Mouse (Mus musculus) CH12.LX (cell line): ENCODE measurements around the gene Slc25a23. TPM values are rescaled to one million over a fixed set of nuclear protein-coding genes. Genes with fewer than 3 reads are reported as not detected.

ENCODE experiments used
- DNase-seq: peaks from one replicate; pipeline ENCODE4 v3.0.0-alpha.2; 2013; ENCODE audit errors: extremely low read depth
- H3K27ac ChIP-seq: 2 replicates; pipeline ENCODE4 v1.5.1; 2012; ENCODE audit warnings: low read depth, mild to moderate bottlenecking, control low read depth, moderate library complexity; ENCODE audit not compliant: insufficient read depth
- H3K27me3 ChIP-seq: replicated peaks from 2 replicates; pipeline ENCODE3; 2012; ENCODE audit warnings: inconsistent platforms
- H3K36me3 ChIP-seq, 2 experiments: replicated peaks in 1 of 2; 2 replicates each; pipeline versions ENCODE3 to v1.6.1; 2012; ENCODE audit warnings: inconsistent platforms in 1 of 2, low read length in 1 of 2, mild to moderate bottlenecking in 1 of 2, mixed read lengths in 1 of 2, moderate library complexity in 1 of 2; ENCODE audit not compliant: control insufficient read depth in 1 of 2, insufficient read depth in 1 of 2
- H3K4me1 ChIP-seq, 2 experiments: 2 replicates each; pipeline ENCODE4 v1.6.1; 2012; ENCODE audit warnings: inconsistent platforms in 1 of 2, moderate library complexity in 1 of 2; ENCODE audit not compliant: insufficient read depth in 2 of 2, control insufficient read depth in 1 of 2
- H3K4me2 ChIP-seq: 2 replicates; pipeline ENCODE4 v1.6.1; 2012; ENCODE audit warnings: low read depth, mild to moderate bottlenecking, control low read depth; ENCODE audit not compliant: poor library complexity, insufficient read depth, severe bottlenecking
- H3K4me3 ChIP-seq, 3 experiments: fragments of 150-350 bp in 1 of 3; sonication (generic) in 1 of 3; replicated peaks in 1 of 3; 2 replicates each; pipeline versions ENCODE3 to v1.5.1; 2011 to 2012; ENCODE audit warnings: low read depth in 2 of 3, low read length in 2 of 3, mild to moderate bottlenecking in 2 of 3, moderate library complexity in 2 of 3, control low read depth in 1 of 3, improper control_type of control experiment in 1 of 3, inconsistent platforms in 1 of 3, mixed read lengths in 1 of 3; ENCODE audit not compliant: poor library complexity in 1 of 3
- H3K79me2 ChIP-seq: replicated peaks from 2 replicates; pipeline ENCODE4 v1.6.1; 2012; ENCODE audit warnings: mild to moderate bottlenecking, moderate library complexity; ENCODE audit not compliant: control insufficient read depth, poor library complexity, insufficient read depth, severe bottlenecking; ENCODE audit errors: extremely low read depth
- H3K9ac ChIP-seq: 2 replicates; pipeline ENCODE4 v1.6.1; 2012; ENCODE audit warnings: low read depth, mild to moderate bottlenecking, control low read depth, moderate library complexity; ENCODE audit not compliant: insufficient read depth
- H3K9me3 ChIP-seq: replicated peaks from 2 replicates; pipeline ENCODE3; 2012; ENCODE audit warnings: low read length, inconsistent platforms, mixed read lengths
- BHLHE40 ChIP-seq: IDR thresholded peaks from 2 replicates; pipeline ENCODE4 v1.6.1; 2011; ENCODE audit warnings: mild to moderate bottlenecking, low read depth, low read length, improper control_type of control experiment
- CHD1 ChIP-seq: IDR thresholded peaks from 2 replicates; pipeline ENCODE4 v1.6.1; 2012; ENCODE audit warnings: low read depth, low read length, improper control_type of control experiment, inconsistent platforms
- ELF1 ChIP-seq: IDR thresholded peaks from 2 replicates; pipeline ENCODE4 v1.6.1; 2014; ENCODE audit warnings: low read depth, mild to moderate bottlenecking, inconsistent platforms, low read length, improper control_type of control experiment
- JUND ChIP-seq: conservative IDR thresholded peaks from 2 replicates; pipeline ENCODE4 v1.6.1; 2011; ENCODE audit warnings: low read depth, low read length, improper control_type of control experiment
- MAFK ChIP-seq: IDR thresholded peaks from 2 replicates; pipeline ENCODE4 v1.6.1; 2011; ENCODE audit warnings: low read length, improper control_type of control experiment; ENCODE audit not compliant: insufficient replicate concordance
- MYC ChIP-seq: IDR thresholded peaks from 2 replicates; pipeline ENCODE4 v1.6.1; 2011; ENCODE audit warnings: low read depth, mild to moderate bottlenecking, improper control_type of control experiment, low read length
- NELFE ChIP-seq: IDR thresholded peaks from 2 replicates; pipeline ENCODE4 v1.6.1; 2011; ENCODE audit warnings: low read depth, low read length, improper control_type of control experiment
- NRF1 ChIP-seq: IDR thresholded peaks from 2 replicates; pipeline ENCODE4 v1.6.1; 2014; ENCODE audit warnings: low read depth, mild to moderate bottlenecking, inconsistent platforms, low read length, improper control_type of control experiment, moderate library complexity
- PAX5 ChIP-seq: IDR thresholded peaks from 2 replicates; pipeline ENCODE4 v1.6.1; 2012; ENCODE audit warnings: low read length, inconsistent platforms, mixed read lengths
- RCOR1 ChIP-seq: conservative IDR thresholded peaks from 2 replicates; pipeline ENCODE4 v1.6.1; 2012; ENCODE audit warnings: low read depth, mild to moderate bottlenecking, inconsistent platforms, low read length, improper control_type of control experiment
- TCF12 ChIP-seq: IDR thresholded peaks from 2 replicates; pipeline ENCODE4 v1.6.1; 2014; ENCODE audit warnings: low read depth, mild to moderate bottlenecking, inconsistent platforms, low read length, improper control_type of control experiment
- USF1 ChIP-seq: IDR thresholded peaks from 2 replicates; pipeline ENCODE4 v1.6.1; 2014; ENCODE audit warnings: low read depth, mild to moderate bottlenecking, inconsistent platforms, low read length, improper control_type of control experiment
- USF2 ChIP-seq: conservative IDR thresholded peaks from 2 replicates; pipeline ENCODE4 v1.6.1; 2011; ENCODE audit warnings: low read depth, low read length, improper control_type of control experiment
- ZMIZ1 ChIP-seq: IDR thresholded peaks from 2 replicates; pipeline ENCODE4 v1.6.1; 2012; ENCODE audit warnings: low read depth, mild to moderate bottlenecking, inconsistent platforms, low read length, improper control_type of control experiment
- ZNF384 ChIP-seq: IDR thresholded peaks from 2 replicates; pipeline ENCODE4 v1.6.1; 2012; ENCODE audit warnings: low read depth, low read length, improper control_type of control experiment, inconsistent platforms
- dilution Hi-C: fragments of 300-500 bp; cut with MboI; formaldehyde crosslinking; loops from 2 replicates; pipeline ENCODE4 v1.14.3; 2020; ENCODE audit warnings: low sequenced_read_pairs; ENCODE audit not compliant: extremely low pct_unique_long_range_greater_than_20kb, extremely low pct_ligation_motif_present
- in situ Hi-C: fragments of 300-500 bp; cut with MboI; formaldehyde crosslinking; loops from 3 replicates; pipeline ENCODE4 v1.14.3; 2019; ENCODE audit warnings: low sequenced_read_pairs, low pct_ligation_motif_present, low pct_unique_long_range_greater_than_20kb, mixed read lengths
- polyA plus RNA-seq: library from polyadenylated mRNA; unstranded; fragments of >175 nt; gene quantifications from 2 replicates; pipeline ENCODE4 v1.2.1, GENCODE M21; 2012; ENCODE audit warnings: low read depth; ENCODE audit not compliant: insufficient read length
- total RNA-seq, 2 experiments: library from RNA; depleted of rRNA; stranded (reverse); fragments of 300-350 nt in 1 of 2; fragments of >200 nt in 1 of 2; gene quantifications; 2 replicates each; pipeline ENCODE4 v1.2.3; 2012 to 2014

Slc25a23 gene
- total and polyA plus RNA-seq, 3 experiments: 2.2 to 13.8 (median 6.9) TPM

DNA sequence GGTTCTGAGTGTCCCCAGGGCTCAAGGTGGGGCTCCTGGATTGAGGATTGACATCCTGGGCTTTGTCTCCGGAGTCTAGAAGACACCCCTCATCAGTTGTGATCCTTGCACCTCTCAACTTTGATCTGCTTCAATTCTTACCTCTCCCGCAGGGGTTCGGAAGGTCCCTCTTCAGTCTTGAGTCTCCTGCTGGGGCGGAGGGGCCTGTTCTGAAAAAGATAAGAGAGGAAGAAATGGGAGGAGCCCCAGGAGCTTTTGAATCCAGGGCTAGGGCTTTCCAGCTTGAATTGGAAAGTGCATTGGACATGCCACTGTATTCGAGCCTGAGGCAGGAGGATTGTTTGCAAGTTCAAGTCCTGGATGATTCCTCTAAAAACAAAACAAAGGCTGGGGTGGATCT, 7.2 kb upstream of the Slc25a23 start:
- Histone ChIP-seq H3K27me3 (no peaks in the 10 kb centered on the region), H3K4me3 (no peak overlapping the region), H3K27ac (no peak overlapping the region), H3K4me2 (no peak overlapping the region), H3K4me1 (no peaks in the 10 kb centered on the region), H3K36me3 (peaks cover 19 to 73% of the 10 kb centered on the region in 2 experiments), H3K9me3 (no peaks in the 10 kb centered on the region), H3K79me2 (no peaks in the 10 kb centered on the region), H3K9ac (no peak overlapping the region)
- dilution Hi-C loops (no loop called here), in situ Hi-C loops (no loop called here)
- no peak for DNase-seq
- no peak for TF ChIP-seq CHD1

DNA sequence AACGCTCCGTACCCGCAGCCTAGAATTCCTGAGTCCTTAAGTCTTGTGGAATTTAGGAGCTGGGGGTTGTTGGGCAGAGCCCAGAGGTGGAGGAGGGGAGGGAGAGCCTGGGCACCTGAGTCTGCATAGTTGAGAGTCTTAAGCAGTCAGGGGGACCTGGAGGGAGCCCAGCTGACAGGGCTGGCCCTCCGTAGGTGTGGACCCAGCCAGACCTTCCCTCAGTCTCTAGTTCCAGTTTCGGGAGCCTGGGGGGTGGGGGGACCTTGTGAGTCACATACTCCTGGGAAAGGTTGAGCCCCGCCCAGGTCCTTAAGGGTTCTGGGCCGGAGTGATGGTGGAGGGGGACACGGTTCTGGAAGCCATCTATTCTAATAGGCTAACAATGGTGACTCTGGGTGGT, 3.4 kb upstream of the Slc25a23 start:
- peaks cover 8 to 39% of the 10 kb centered on the region in 2 experiments for H3K36me3 ChIP-seq
- no peak overlapping the region for H3K9ac ChIP-seq
- H3K4me3 ChIP-seq: no peak overlapping the region
- H3K9me3 ChIP-seq: no peaks in the 10 kb centered on the region
- no peak overlapping the region for H3K27ac ChIP-seq
- dilution Hi-C loops: no loop called here
- TF ChIP-seq TCF12 (no peak), NRF1 (no peak), BHLHE40 (no peak), NELFE (no peak)
- TF ChIP-seq, all 38 proteins: peak for 0
- no peaks in the 10 kb centered on the region for H3K79me2 ChIP-seq
- no peaks in the 10 kb centered on the region for H3K27me3 ChIP-seq
- peaks cover 6 to 17% of the 10 kb centered on the region in 2 experiments for H3K4me1 ChIP-seq
- no peak overlapping the region for H3K4me2 ChIP-seq
- in situ Hi-C loops: no loop called here
- DNase-seq: no peak

DNA sequence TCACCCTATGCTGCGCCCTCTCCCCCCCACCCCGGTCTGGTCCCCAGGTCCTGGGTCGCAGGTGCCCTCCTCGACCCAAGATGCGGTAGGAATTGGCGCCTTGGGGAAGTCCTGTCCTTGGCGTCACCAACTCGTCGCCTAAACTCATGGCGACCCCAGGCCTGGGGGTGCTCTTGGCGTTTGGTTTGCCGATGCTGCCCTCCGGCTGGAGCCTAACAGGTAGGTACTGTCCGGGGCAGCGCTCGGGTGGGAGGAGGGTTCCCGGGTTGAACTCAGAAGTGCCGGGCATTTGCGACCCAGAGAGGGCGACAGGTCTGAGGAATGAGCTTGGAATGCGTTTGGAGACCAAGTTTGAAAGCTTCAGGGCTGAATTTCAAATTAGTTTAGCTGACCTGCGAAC, 2.9 kb upstream of the Slc25a23 start:
- TF ChIP-seq USF2 (no peak), MAFK (no peak), ELF1 (no peak), JUND (no peak), MYC (no peak), ZMIZ1 (no peak), TCF12 (no peak), CHD1 (no peak), PAX5 (no peak), USF1 (no peak), RCOR1 (no peak), ZNF384 (no peak)
- no peak overlapping the region for H3K27ac ChIP-seq
- dilution Hi-C loops: no loop called here

More for the DNA sequence above, 2.9 kb upstream of the Slc25a23 start:
- Histone ChIP-seq H3K79me2 (no peaks in the 10 kb centered on the region), H3K4me1 (peaks cover 9 to 22% of the 10 kb centered on the region in 2 experiments), H3K36me3 (peaks cover 8 to 34% of the 10 kb centered on the region in 2 experiments), H3K9ac (no peak overlapping the region), H3K27me3 (no peaks in the 10 kb centered on the region), H3K4me2 (no peak overlapping the region), H3K4me3 (no peak overlapping the region), H3K9me3 (no peaks in the 10 kb centered on the region)
- no peak for DNase-seq
- in situ Hi-C loops: no loop called here
